Mouse (Mus musculus) liver, adult 2 months (tissue): ENCODE results near the gene Adamtsl1. TPM values are rescaled to one million over a fixed set of nuclear protein-coding genes. Genes with fewer than 3 reads are reported as not detected.

ENCODE experiments used
- DNase-seq: peaks from one replicate; pipeline ENCODE4 v3.0.0-alpha.2; 2011; ENCODE audit warnings: low read depth, low spot score; ENCODE audit errors: extremely low read depth
- H3K27ac ChIP-seq: fragments of 200-500 bp; replicated peaks from 2 replicates; pipeline ENCODE4 v1.5.1; 2012; ENCODE audit warnings: low read depth, mild to moderate bottlenecking, control low read depth, inconsistent platforms, low read length; ENCODE audit not compliant: insufficient read depth
- H3K27me3 ChIP-seq: fragments of 200-500 bp; 2 replicates; pipeline ENCODE4 v1.6.1; 2012; ENCODE audit warnings: mild to moderate bottlenecking, moderate library complexity, low read length, inconsistent platforms; ENCODE audit not compliant: control insufficient read depth, insufficient read depth
- H3K36me3 ChIP-seq: fragments of 200-500 bp; 2 replicates; pipeline ENCODE4 v1.6.1; 2012; ENCODE audit warnings: low read length, inconsistent platforms; ENCODE audit not compliant: control insufficient read depth, insufficient read depth
- H3K4me1 ChIP-seq: fragments of 200-500 bp; 2 replicates; pipeline ENCODE4 v1.6.1; 2011; ENCODE audit warnings: low read length; ENCODE audit not compliant: control insufficient read depth, insufficient read depth
- H3K4me3 ChIP-seq: fragments of 200-500 bp; 2 replicates; pipeline ENCODE4 v1.5.1; 2011; ENCODE audit warnings: low read depth, mild to moderate bottlenecking, control low read depth, low read length, moderate library complexity; ENCODE audit not compliant: insufficient read depth
- H3K79me2 ChIP-seq: fragments of 200-500 bp; 2 replicates; pipeline ENCODE4 v1.6.1; 2012; ENCODE audit warnings: inconsistent platforms, mild to moderate bottlenecking, low read length, moderate library complexity; ENCODE audit not compliant: control insufficient read depth, insufficient read depth
- H3K9ac ChIP-seq: fragments of 200-500 bp; 2 replicates; pipeline ENCODE4 v1.6.1; 2012; ENCODE audit warnings: low read depth, mild to moderate bottlenecking, control low read depth, inconsistent platforms, low read length
- CTCF ChIP-seq: fragments of 200-500 bp; IDR thresholded peaks from 2 replicates; pipeline ENCODE4 v1.5.1; 2011; ENCODE audit warnings: low read depth, low read length, control low read depth
- POLR2A ChIP-seq: fragments of 200-500 bp; IDR thresholded peaks from 2 replicates; pipeline ENCODE4 v1.6.1; 2011; ENCODE audit warnings: low read length, control low read depth; ENCODE audit not compliant: insufficient read depth; ENCODE audit errors: extremely low read depth
- WGBS: fragments of 180-500 bp; shearing (Covaris S2); methylation state at CpG from one replicate; pipeline ENCODE4 v1.1.7; 2018; 5-methylcytosine and 5-hydroxymethylcytosine counted together
- polyA plus RNA-seq: library from polyadenylated mRNA; depleted of rRNA; stranded (reverse); fragments of >200 nt; gene quantifications from 2 replicates; pipeline ENCODE4 v1.2.3, GENCODE M21; 2012
- total RNA-seq: library from RNA; depleted of rRNA; stranded (reverse); fragments of >200 nt; gene quantifications from 2 replicates; pipeline ENCODE4 v1.2.3, GENCODE M21; 2014

Adamtsl1 gene
- total and polyA plus RNA-seq, 2 experiments, result 0.61 to 0.65 TPM

GRCm38 (mm10) chr4:86103207-86103606, 589.2 kb downstream of the Adamtsl1 start:
- no peak overlapping the region for H3K4me3 ChIP-seq
- H3K36me3 ChIP-seq, result no peaks in the 10 kb centered on the region
- H3K27ac ChIP-seq, result no peak overlapping the region
- DNase-seq, result no peak
- WGBS, result 77% methylated on average over 1 of the region's 1 CpGs
- H3K4me1 ChIP-seq, result no peaks in the 10 kb centered on the region
- H3K9ac ChIP-seq, result no peak overlapping the region
- no peaks in the 10 kb centered on the region for H3K27me3 ChIP-seq
- no peak for TF ChIP-seq CTCF
- TF ChIP-seq POLR2A, result no peak
- no peaks in the 10 kb centered on the region for H3K79me2 ChIP-seq

DNA sequence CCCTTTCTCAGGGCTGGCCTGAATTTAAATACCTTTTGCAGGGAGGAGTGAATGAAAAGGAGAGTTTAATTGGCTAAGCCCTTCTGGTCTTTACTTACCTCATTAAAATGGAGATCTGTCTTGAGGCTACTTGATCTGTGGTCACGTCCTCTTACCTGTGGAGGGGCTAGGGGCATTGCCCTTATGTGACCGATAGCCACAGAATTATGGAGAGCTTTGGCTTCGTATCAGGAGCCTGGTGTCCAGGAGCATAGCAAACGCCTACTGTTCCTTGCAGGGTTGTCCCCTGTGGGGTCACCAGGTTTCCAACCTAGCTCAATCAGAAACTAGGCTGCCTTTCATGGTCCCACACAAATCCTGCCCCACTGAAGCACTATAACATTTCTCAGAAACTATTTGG, 594.4 kb downstream of the Adamtsl1 start:
- no peak for TF ChIP-seq CTCF
- no peak for TF ChIP-seq POLR2A
- Histone ChIP-seq H3K79me2 (no peaks in the 10 kb centered on the region), H3K27ac (no peak overlapping the region), H3K27me3 (no peaks in the 10 kb centered on the region), H3K4me3 (no peak overlapping the region), H3K4me1 (no peaks in the 10 kb centered on the region), H3K36me3 (no peaks in the 10 kb centered on the region), H3K9ac (no peak overlapping the region)
- 91% methylated on average over 4 of the region's 4 CpGs for WGBS
- DNase-seq, result no peak

GRCm38 (mm10) chr4:86119067-86119466, 605.1 kb downstream of the Adamtsl1 start:
- Histone ChIP-seq H3K27me3 (no peaks in the 10 kb centered on the region), H3K4me1 (no peaks in the 10 kb centered on the region), H3K4me3 (no peak overlapping the region), H3K79me2 (no peaks in the 10 kb centered on the region), H3K9ac (no peak overlapping the region), H3K27ac (no peak overlapping the region), H3K36me3 (no peaks in the 10 kb centered on the region)
- WGBS, result 59% methylated on average over 2 of the region's 2 CpGs
- no peak for DNase-seq
- no peak for TF ChIP-seq CTCF
- TF ChIP-seq POLR2A, result no peak

- TF ChIP-seq CTCF (no peak), POLR2A (no peak)
- Histone ChIP-seq H3K27ac (no peak overlapping the region), H3K36me3 (no peaks in the 10 kb centered on the region), H3K4me1 (no peaks in the 10 kb centered on the region), H3K27me3 (no peaks in the 10 kb centered on the region), H3K9ac (no peak overlapping the region), H3K79me2 (no peaks in the 10 kb centered on the region), H3K4me3 (no peak overlapping the region)
- DNase-seq, result no peak
- 62% methylated on average over 5 of the region's 5 CpGs for WGBS
Measured at GRCm38 (mm10) chr4:86122431-86122830, 608.5 kb downstream of the Adamtsl1 start.

GRCm38 (mm10) chr4:86124374-86124773, 610.4 kb downstream of the Adamtsl1 start:
- no peak overlapping the region for H3K27ac ChIP-seq
- H3K4me1 ChIP-seq, result no peaks in the 10 kb centered on the region
- no peak overlapping the region for H3K4me3 ChIP-seq
- no peaks in the 10 kb centered on the region for H3K79me2 ChIP-seq
- no peaks in the 10 kb centered on the region for H3K36me3 ChIP-seq
- no peaks in the 10 kb centered on the region for H3K27me3 ChIP-seq
- WGBS, result 65% methylated on average over 3 of the region's 3 CpGs
- no peak for DNase-seq
- no peak overlapping the region for H3K9ac ChIP-seq
- no peak for TF ChIP-seq POLR2A
- TF ChIP-seq CTCF, result no peak

DNA sequence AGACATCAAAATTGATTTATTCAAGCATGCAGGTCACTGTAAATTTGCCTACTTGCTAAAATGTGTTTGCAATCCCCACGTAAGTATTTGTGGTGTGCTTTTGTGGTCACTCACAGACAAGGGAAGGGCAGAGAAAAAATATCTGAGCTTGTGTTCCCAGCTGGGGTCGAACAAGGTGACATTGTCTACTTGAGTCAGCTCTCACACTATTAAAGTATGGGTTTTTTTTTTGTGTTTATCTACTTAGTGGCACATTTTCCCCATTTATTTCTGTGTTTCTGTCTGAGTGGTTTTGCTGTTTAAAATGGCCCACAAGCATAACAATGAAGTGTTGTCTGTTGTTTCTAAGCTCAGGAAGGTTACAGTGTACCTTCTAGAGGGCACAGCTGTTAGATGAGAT, 612.7 kb downstream of the Adamtsl1 start:
- Histone ChIP-seq H3K4me1 (no peaks in the 10 kb centered on the region), H3K79me2 (no peaks in the 10 kb centered on the region), H3K27me3 (no peaks in the 10 kb centered on the region), H3K9ac (no peak overlapping the region), H3K27ac (no peak overlapping the region), H3K36me3 (no peaks in the 10 kb centered on the region), H3K4me3 (no peak overlapping the region)
- no peak for DNase-seq
- TF ChIP-seq POLR2A, result no peak
- no peak for TF ChIP-seq CTCF
- 33% methylated on average over 2 of the region's 2 CpGs for WGBS
